Mouse (Mus musculus) monocyte, adult 2 months (primary cell): ENCODE data around the gene Tmem174.

Experiments used
- DNase-seq, 2 experiments: peaks; one replicate each; pipeline ENCODE4 v3.0.0; 2022; ENCODE audit warnings: low spot score in 2 of 2, low read depth in 1 of 2

Tmem174 gene

DNA sequence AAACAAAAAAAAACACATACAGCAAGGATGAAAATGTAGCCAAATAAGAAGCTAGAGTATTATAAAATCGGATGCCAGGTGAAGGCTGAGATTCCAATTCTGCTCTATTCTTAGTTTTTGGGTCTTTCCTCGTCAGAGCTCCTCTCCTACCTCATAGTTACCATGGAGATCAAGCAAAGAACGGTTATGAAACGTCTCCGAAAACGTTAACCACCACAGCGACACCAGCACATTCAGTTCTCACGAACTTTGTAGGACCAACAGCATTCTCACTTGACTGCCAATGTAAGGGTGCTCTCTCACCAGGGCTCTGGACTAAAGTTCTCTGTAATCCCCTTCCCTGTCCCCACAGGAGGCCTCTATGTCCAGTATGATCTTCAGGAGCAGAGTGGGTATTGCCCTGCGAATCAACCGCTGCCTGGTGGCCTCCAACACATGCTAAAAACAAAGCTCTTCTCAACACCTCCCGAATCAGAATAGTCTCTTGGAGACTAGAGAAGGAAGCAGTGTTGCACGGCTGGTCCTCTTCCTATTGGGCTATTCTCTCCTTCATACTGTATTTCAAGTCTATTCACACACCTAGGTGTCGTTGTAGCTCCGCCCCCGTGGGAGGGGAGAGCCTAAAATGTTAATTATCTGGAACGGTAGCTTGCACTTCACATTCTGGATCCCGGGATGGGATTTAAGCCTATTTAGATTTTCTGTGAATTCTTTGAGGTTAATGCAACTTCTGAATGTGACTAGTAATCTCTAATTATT is 50.2 kb downstream of the Tmem174 start:
- no peak for DNase-seq
